Mouse (Mus musculus) liver, embryonic 16.5 days (tissue): ENCODE measurements around the gene Vstm5. TPM values are rescaled to one million over a fixed set of nuclear protein-coding genes. Genes with fewer than 3 reads are reported as not detected.

ENCODE experiments used
- polyA plus RNA-seq: library from polyadenylated mRNA; unstranded; fragments of >200 nt; fragmentation: Nextera tagmentation; extraction: Ambion mirVana; gene quantifications from 2 replicates; pipeline ENCODE4 v1.2.1, GENCODE M21; 2015

The Vstm5 gene
- polyA plus RNA-seq, 1 experiment from 2014 or later, result 0.30 TPM

Other genes with a start within 250 kb of the Vstm5 start
- gene Panx1, start 193.6 kb upstream of the Vstm5 start, polyA plus RNA-seq, result 2.9 and 3.3 TPM in 2 replicates
- not detected in 2 replicates for gene Hephl1, start 126.9 kb upstream of the Vstm5 start, polyA plus RNA-seq
- gene Med17, start 40.9 kb downstream of the Vstm5 start, polyA plus RNA-seq, result 12.4 and 13.4 TPM in 2 replicates
- gene Taf1d, start 67.2 kb downstream of the Vstm5 start, polyA plus RNA-seq, result 21.3 and 21.5 TPM in 2 replicates
- 3.9 and 4.1 TPM in 2 replicates for gene 4931406C07Rik, start 67.4 kb downstream of the Vstm5 start, polyA plus RNA-seq
- 6.8 and 6.9 TPM in 2 replicates for gene Cep295, start 118.7 kb downstream of the Vstm5 start, polyA plus RNA-seq